Mouse (Mus musculus) adrenal gland, adult 2 months (tissue): ENCODE results near the gene Gm28036. TPM values are rescaled to one million over a fixed set of nuclear protein-coding genes. Genes with fewer than 3 reads are reported as not detected.

ENCODE experiments used
- DNase-seq: peaks from one replicate; pipeline ENCODE4 v3.0.0; 2021
- polyA plus RNA-seq: library from polyadenylated mRNA; depleted of rRNA; stranded (reverse); fragments of >200 nt; gene quantifications from 2 replicates; pipeline ENCODE4 v1.2.3, GENCODE M21; 2012; rRNA removed
- total RNA-seq, 2 experiments: library from RNA; stranded (reverse); gene quantifications; 2 replicates each; pipeline ENCODE4 v1.2.3; 2021

The Gm28036 gene
- total and polyA plus RNA-seq, 3 experiments: 3.4 to 21.1 (median 14.6) TPM

- DNase-seq: peak; percentile 53
Observed at GRCm38 (mm10) chr2:156084541-156084940, 42.4 kb downstream of the Gm28036 start.

GRCm38 (mm10) chr2:156080391-156080790, 46.5 kb downstream of the Gm28036 start:
- DNase-seq: no peak

- no peak for DNase-seq
Observed at GRCm38 (mm10) chr2:156079674-156080073, 47.2 kb downstream of the Gm28036 start.

- peak; percentile 78 for DNase-seq
Observed at GRCm38 (mm10) chr2:156079183-156079560, 47.7 kb downstream of the Gm28036 start.

GRCm38 (mm10) chr2:156078421-156079182, 48.3 kb downstream of the Gm28036 start:
- DNase-seq: no peak

- DNase-seq: no peak
Observed at GRCm38 (mm10) chr2:156077461-156077860, 49.4 kb downstream of the Gm28036 start.

GRCm38 (mm10) chr2:156073725-156074124, 53.2 kb downstream of the Gm28036 start:
- no peak for DNase-seq

- no peak for DNase-seq
Observed at GRCm38 (mm10) chr2:156071236-156071635, 55.7 kb downstream of the Gm28036 start.

- DNase-seq: no peak
Observed at GRCm38 (mm10) chr2:156067916-156068315, 59.0 kb downstream of the Gm28036 start.

- peak; percentile 18 for DNase-seq
Observed at GRCm38 (mm10) chr2:156066126-156066525, 60.8 kb downstream of the Gm28036 start.

GRCm38 (mm10) chr2:156065099-156066041, 61.5 kb downstream of the Gm28036 start, which contains the start of gene Spag4:
Spag4 (plus strand) TSS chr2:156065175.
- DNase-seq: peak; percentile 91

- no peak for DNase-seq
Observed at GRCm38 (mm10) chr2:156052816-156053215, 74.1 kb downstream of the Gm28036 start, which contains the start of gene Fer1l4. Fer1l4 (minus strand) TSS chr2:156052947.

GRCm38 (mm10) chr2:156047929-156048328, 79.0 kb downstream of the Gm28036 start:
- no peak for DNase-seq

GRCm38 (mm10) chr2:156042903-156043302, 84.0 kb downstream of the Gm28036 start:
- no peak for DNase-seq

- DNase-seq: no peak
Observed at GRCm38 (mm10) chr2:156039390-156039789, 87.5 kb downstream of the Gm28036 start.

- DNase-seq: no peak
Observed at GRCm38 (mm10) chr2:156025482-156025881, 101.4 kb downstream of the Gm28036 start.

Other genes starting within 250 kb of the Gm28036 start
- gene Uqcc1, start 196.8 kb downstream of the Gm28036 start, total RNA-seq: 100 to 1,000 TPM; 103 to 138 TPM
- gene Uqcc1, start 196.8 kb downstream of the Gm28036 start, polyA plus RNA-seq: 20.3 and 25.0 TPM in 2 replicates
- gene Gm15557, start 186.4 kb downstream of the Gm28036 start, total RNA-seq: not detected
- gene Gm15557, start 186.4 kb downstream of the Gm28036 start, polyA plus RNA-seq: not detected in 2 replicates
- 1 to 10 TPM in 1 of 2 experiments, under 1 TPM in 1; 0.14 to 1.7 TPM for gene Gdf5, start 181.7 kb downstream of the Gm28036 start, total RNA-seq
- gene Gdf5, start 181.7 kb downstream of the Gm28036 start, polyA plus RNA-seq: 0.31 and 0.39 TPM in 2 replicates
- 10 to 100 TPM in 1 of 2 experiments, 1 to 10 TPM in 1; 6.1 to 11.9 TPM for gene Cep250, start 170.6 kb downstream of the Gm28036 start, total RNA-seq
- 5.2 and 9.4 TPM in 2 replicates for gene Cep250, start 170.6 kb downstream of the Gm28036 start, polyA plus RNA-seq
- 1 to 10 TPM; 2.7 to 2.8 TPM for gene 6430550D23Rik, start 119.1 kb downstream of the Gm28036 start, total RNA-seq
- gene 6430550D23Rik, start 119.1 kb downstream of the Gm28036 start, polyA plus RNA-seq: 1.9 and 2.6 TPM in 2 replicates
- 100 to 1,000 TPM; 237 to 261 TPM for gene Ergic3, start 119.0 kb downstream of the Gm28036 start, total RNA-seq
- gene Ergic3, start 119.0 kb downstream of the Gm28036 start, polyA plus RNA-seq: 260 and 283 TPM in 2 replicates
- not detected for gene Fer1l4, start 74.1 kb downstream of the Gm28036 start, total RNA-seq
- not detected in 2 replicates for gene Fer1l4, start 74.1 kb downstream of the Gm28036 start, polyA plus RNA-seq
- gene Spag4, start 61.9 kb downstream of the Gm28036 start, total RNA-seq: 1 to 10 TPM; 3.7 to 4.9 TPM
- gene Spag4, start 61.9 kb downstream of the Gm28036 start, polyA plus RNA-seq: 2.3 and 3.8 TPM in 2 replicates
- gene Cpne1, start 15.1 kb downstream of the Gm28036 start, total RNA-seq: 10 to 100 TPM; 48.8 to 53.9 TPM
- gene Cpne1, start 15.1 kb downstream of the Gm28036 start, polyA plus RNA-seq: 87.7 and 97.8 TPM in 2 replicates
- 10 to 100 TPM; 16.6 to 28.1 TPM for gene Rbm12, start 15.1 kb downstream of the Gm28036 start, total RNA-seq
- 2.4 and 4.8 TPM in 2 replicates for gene Rbm12, start 15.1 kb downstream of the Gm28036 start, polyA plus RNA-seq
- 100 to 1,000 TPM; 233 to 376 TPM for gene Romo1, start 16.9 kb upstream of the Gm28036 start, total RNA-seq
- 407 and 417 TPM in 2 replicates for gene Romo1, start 16.9 kb upstream of the Gm28036 start, polyA plus RNA-seq
- gene Nfs1, start 17.1 kb upstream of the Gm28036 start, total RNA-seq: 10 to 100 TPM; 76.7 to 90.3 TPM
- gene Nfs1, start 17.1 kb upstream of the Gm28036 start, polyA plus RNA-seq: 123 and 134 TPM in 2 replicates
- gene Rbm39, start 53.1 kb upstream of the Gm28036 start, total RNA-seq: 100 to 1,000 TPM; 269 to 386 TPM
- gene Rbm39, start 53.1 kb upstream of the Gm28036 start, polyA plus RNA-seq: 89.7 and 94.8 TPM in 2 replicates
- gene Phf20, start 69.4 kb upstream of the Gm28036 start, total RNA-seq: 10 to 100 TPM; 37.8 to 44.5 TPM
- gene Phf20, start 69.4 kb upstream of the Gm28036 start, polyA plus RNA-seq: 18.1 and 18.8 TPM in 2 replicates
- 1 to 10 TPM; 1.7 to 2.2 TPM for gene Cnbd2, start 185.2 kb upstream of the Gm28036 start, total RNA-seq
- 0.59 and 0.65 TPM in 2 replicates for gene Cnbd2, start 185.2 kb upstream of the Gm28036 start, polyA plus RNA-seq
- 100 to 1,000 TPM; 106 to 129 TPM for gene Scand1, start 185.6 kb upstream of the Gm28036 start, total RNA-seq
- 580 and 627 TPM in 2 replicates for gene Scand1, start 185.6 kb upstream of the Gm28036 start, polyA plus RNA-seq